Mouse (Mus musculus) spleen, embryonic (tissue): ENCODE results near the gene Map3k5.

Experiments used
- CTCF ChIA-PET: fragments of 350-600 bp; sonication (Branson Sonifier 250); formaldehyde crosslinking; loops from one replicate; lab custom pipeline; 2022; lab: Charles Lee

The Map3k5 gene

DNA sequence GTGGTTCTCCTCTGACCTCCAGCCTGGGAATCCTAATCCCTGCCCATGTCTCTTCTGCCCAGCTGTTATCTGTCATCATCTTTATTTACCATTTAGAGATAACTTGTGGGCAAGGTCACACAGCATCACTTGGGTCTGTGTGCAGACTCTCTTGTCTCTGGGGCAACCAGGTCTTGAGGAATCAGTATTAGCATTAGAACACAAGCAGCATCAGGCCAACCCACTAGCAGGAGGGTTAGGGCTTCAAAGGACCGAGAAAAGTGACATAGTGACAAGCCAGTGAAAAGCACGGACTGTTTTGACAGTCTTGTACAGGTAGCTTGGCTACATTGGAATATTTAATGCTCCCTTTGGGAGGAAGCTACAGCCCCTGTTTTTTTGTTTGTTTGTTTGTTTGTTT lies 153.6 kb downstream of the Map3k5 start:
- CTCF ChIA-PET: interaction anchor here (0.7 kb wide), 1 partner anchor 206 kb away, joined by 7 read pairs; no protein-coding TSS in a partner anchor

- CTCF ChIA-PET: interaction anchor here (0.6 kb wide), 1 partner anchor 214 kb away, joined by 4 read pairs; no protein-coding TSS in a partner anchor
Observed at GRCm38 (mm10) chr10:20089026-20089425, 154.8 kb downstream of the Map3k5 start.

DNA sequence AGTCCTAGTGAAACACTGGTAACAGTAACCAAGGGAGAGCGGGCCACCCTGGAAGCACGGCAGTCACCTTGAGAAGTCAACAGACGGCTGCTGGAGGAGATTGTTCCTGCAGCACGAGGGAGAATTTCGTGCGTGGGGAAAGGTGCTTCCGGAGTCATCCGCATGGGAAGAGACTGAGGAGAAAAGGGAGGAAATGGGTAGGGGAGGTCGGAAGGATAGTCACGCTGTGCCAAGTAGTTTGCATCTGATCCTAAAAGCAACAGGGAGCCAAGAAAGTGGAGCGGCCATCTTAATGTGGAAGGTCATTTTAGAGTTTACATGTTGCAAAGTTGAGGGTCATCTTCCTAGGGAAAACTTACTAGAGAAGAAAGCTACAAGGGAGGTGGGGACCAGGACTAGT lies 155.9 kb downstream of the Map3k5 start:
- CTCF ChIA-PET: no interaction called here

DNA sequence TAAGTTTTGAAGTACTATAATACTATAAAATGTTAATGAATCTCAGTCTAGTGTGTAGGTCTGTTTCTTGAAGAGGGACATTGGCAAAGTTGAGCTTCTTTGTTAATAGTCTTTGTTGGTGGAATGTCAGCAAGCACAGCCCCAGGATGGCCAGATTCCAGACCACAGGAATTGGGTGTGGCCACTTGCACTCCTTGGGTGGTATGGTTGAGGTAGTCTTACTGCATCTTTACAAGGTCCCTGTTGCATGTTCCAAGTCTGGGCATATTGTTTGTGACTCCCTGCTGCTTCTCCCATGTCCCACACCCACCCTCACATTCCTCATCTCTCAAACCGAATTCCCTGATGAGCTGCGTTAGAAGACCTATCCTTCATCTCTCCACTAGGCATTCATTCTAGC lies 157.1 kb downstream of the Map3k5 start:
- CTCF ChIA-PET: no interaction called here

DNA sequence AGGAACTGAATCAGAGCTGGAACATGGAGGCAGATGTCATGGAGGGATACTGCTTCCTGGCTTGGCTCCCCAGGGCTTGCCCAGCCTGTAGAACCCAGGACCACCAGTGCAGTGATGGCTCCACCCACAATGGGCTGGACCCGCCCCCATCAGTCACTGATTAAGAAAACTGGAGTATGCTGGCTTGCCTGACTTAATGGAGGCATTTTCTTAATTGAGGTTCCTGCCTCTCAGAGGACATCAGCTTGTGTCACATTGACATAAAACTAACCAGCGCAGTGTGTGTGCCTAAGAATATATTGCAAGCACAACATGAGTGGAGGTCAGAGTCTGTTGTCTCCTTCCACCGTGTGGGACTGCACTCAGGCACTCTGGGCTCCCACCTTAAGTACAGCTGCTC lies 158.1 kb downstream of the Map3k5 start:
- CTCF ChIA-PET: no interaction called here

DNA sequence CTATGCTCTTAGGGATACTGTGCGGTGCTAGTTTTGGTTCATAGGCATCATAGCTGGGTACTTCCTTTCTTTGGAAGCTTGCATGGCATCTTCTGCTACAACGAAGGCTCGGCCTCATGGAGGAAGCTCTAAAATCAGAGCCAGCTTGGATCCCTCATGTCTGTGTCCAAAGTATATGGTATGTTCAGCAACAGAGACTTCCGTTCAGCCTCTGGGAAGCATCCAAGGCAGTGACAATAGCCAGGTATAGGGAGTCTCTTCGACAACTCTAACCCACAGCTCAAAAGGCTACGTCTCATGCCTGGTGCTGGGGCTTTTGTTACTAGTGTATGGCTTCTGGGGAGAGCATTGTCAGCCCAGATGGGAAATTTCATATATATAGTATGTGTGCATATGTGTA lies 167.2 kb downstream of the Map3k5 start:
- CTCF ChIA-PET: no interaction called here

GRCm38 (mm10) chr10:20104271-20104931 lies 170.1 kb downstream of the Map3k5 start:
- CTCF ChIA-PET: no interaction called here

DNA sequence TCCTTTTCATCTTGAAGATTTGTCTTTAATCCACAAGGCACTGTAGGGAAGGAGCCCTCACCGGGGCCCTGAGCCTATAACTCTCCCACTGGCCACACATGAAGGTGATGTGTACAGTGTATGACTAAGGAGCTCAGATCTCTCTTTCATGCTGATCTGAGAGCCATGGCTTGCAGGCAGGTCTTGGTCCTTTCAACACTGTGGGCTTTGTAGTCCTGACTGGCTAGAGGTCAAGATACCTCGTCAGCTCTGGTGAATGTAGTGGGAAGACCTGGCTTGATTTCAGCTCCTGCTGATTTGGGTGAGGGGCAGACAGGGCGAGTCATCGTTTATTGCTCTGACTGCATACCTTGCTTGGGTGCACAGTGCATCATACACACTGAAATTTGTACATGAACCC lies 171.3 kb downstream of the Map3k5 start:
- CTCF ChIA-PET: no interaction called here

DNA sequence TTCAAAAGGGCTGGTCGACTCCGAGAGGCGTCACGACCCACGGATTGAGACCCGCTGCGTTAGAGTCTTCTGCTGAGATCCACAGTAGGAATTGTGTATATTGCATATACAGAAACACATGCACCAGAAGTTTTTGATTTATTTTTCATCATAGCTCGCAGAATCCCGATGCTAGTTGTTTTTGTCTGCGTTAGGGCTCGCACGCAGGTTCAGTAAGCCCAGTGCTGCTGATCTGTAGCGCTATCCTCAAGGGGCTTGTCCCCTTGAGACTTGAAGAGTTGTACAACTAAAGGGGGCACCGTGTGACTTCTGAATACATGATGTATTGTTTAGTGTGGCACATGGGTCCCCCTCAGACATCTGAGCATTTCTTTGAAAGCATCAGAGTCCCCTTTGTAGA lies 172.8 kb downstream of the Map3k5 start:
- CTCF ChIA-PET: no interaction called here

DNA sequence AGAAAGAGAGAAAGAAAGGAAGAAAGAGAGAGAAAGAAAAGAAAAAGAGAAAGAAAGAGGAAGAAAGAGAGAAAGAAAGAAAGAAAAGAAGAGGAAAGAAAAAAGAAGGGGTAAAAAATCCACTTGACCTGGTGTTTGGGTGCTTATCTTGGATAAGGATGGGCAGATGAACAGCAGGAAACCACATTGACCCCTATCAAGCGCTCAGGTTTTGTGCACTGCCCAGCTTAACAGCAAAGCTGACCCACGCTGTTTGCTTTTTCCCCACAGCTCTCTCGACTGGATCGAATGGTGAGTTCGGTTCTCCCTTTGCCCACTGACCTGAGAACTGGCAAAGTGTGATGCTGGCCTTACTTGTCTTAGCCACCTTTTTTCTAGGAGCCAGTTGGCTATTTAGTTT lies 177.2 kb downstream of the Map3k5 start:
- CTCF ChIA-PET: interaction anchor here (0.7 kb wide), 1 partner anchor 167 kb away, joined by 11 read pairs; no protein-coding TSS in a partner anchor

DNA sequence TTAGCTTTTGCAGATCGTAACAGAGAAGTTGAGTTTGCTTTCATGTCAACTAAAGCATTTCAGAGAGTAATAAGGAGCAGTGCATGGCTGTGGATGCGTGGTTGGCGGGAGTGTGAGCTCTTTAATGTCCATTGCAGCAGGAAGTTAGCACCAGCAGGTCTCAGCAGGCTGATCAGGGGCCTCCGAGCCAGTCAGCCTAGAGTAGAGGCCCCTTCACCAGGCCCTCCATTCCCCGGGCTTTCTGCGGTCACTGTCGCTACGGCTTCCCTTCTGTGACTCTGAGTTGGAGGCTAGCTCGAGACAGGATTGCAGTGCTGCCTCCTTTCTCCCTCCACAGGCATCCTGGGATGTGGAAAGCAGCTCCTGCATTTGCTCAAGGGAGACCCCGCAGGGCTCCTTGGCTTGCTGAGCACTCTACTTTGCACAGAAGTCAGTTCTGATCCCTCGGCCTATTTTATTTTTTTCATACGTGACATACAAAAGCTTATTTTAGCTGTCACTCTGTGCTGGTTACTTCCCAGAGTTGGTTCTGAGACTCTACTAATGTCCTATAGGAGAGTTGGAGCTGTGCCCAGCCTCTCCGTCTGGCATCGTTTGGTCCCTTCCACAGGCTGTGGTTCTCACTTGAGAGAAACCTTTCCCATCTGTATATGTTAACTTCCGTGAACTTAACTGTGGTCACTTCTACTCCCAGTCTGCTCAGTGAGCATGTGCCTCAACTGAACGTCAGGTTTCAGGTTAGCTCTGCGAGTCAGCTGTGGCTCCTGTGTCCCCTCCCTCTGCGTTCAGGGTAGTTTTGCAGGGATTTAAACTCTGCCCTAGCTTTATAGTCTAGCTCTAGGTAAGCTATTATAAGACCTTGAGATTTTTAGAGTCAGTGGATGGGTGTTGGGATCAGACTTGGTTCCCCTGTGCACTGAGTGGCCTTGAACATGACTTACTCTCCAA lies 178.0 kb downstream of the Map3k5 start:
- CTCF ChIA-PET: no interaction called here

GRCm38 (mm10) chr10:20119504-20120425 lies 185.5 kb downstream of the Map3k5 start:
- CTCF ChIA-PET: interaction anchor here (0.7 kb wide), 1 partner anchor 84 kb away, joined by 3 read pairs; no protein-coding TSS in a partner anchor

GRCm38 (mm10) chr10:20121981-20122380 lies 187.7 kb downstream of the Map3k5 start:
- CTCF ChIA-PET: interaction anchor here (0.6 kb wide), 1 partner anchor 86 kb away, joined by 6 read pairs; no protein-coding TSS in a partner anchor

DNA sequence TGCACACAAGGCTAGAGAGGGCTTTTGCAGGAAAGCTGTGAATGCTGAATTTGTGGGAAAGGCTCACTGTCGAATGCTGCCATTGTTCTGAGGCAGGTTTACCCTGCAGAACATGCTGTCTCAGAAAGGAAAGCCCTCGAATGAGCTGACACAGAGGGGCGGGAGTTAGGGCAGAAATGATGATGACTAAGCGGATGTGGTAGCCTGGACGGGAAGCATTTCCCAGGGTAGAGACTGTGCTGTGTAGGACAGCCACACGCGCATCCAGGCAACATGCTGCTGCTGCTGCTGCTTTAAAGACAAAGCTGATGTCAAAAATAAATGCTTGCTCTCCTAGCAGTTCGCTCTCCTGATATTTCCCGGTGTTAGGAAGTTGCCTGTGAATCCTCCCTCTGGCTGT lies 189.1 kb downstream of the Map3k5 start:
- CTCF ChIA-PET: interaction anchor here (1.3 kb wide), 1 partner anchor 415 kb away, joined by 3 read pairs; no protein-coding TSS in a partner anchor

DNA sequence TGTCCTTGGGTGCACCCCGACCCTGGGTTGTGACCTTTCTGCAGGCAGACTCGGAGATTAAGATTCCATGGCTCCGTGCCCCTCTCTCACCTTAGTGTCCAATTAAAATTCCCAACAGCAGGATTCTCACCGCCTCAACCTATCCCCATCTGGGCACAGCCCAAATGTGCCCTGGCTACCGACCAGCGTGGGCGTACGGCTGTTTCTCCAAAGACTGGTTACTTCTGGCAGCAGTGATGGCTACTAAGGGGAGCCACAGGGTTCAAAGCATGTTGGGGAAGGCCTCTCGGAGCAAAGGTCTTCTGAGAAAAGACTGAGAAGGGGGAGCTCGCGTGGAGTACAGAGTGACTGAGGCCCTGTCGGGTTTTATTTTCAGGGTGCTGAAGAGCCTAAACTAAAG lies 190.3 kb downstream of the Map3k5 start:
- CTCF ChIA-PET: interaction anchor here (1.3 kb wide), 1 partner anchor 416 kb away, joined by 3 read pairs; no protein-coding TSS in a partner anchor

GRCm38 (mm10) chr10:20125226-20125625 lies 191.0 kb downstream of the Map3k5 start:
- CTCF ChIA-PET: no interaction called here

DNA sequence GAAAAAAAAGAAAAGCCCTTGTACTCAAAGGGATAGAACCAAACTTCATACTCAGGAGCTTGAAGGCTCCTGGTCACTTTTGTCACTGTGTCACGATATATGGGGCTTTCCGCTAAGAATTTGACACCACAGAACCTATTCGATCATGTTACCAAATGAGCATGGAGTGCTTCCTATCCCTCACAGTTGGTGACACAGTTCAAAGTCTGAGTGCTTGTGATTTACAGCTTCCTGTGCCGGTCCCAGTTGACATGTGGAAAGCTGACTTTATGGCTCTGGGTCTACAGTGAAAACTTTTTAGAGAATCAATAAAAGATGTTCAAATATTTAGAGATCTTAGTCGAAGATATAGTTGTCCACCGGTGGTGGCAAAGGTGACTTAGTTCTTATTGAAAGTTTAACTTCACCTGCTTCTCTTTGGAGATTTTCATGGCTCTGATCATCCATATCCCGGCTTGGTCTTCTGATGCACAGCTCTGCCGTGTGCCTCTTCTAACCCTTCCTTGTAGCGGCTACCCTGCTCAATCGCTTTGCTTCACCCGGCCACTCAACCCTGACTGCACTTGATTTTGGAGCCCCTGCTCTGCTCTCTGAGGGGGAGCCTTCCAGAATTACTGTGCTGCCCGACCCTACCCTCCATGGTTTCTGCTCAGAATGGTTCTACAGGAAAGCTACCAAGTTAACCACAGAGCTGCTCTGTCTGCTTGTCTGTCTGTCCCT lies 198.8 kb downstream of the Map3k5 start:
- CTCF ChIA-PET: no interaction called here

- CTCF ChIA-PET: interaction anchor here (0.6 kb wide), 1 partner anchor 222 kb away, joined by 6 read pairs; no protein-coding TSS in a partner anchor
Observed at GRCm38 (mm10) chr10:20135350-20136058, 201.2 kb downstream of the Map3k5 start.

- CTCF ChIA-PET: no interaction called here
Observed at GRCm38 (mm10) chr10:20136505-20136904, 202.2 kb downstream of the Map3k5 start.

GRCm38 (mm10) chr10:20141376-20141775 lies 207.1 kb downstream of the Map3k5 start:
- CTCF ChIA-PET: no interaction called here
